Mouse (Mus musculus): ENCODE measurements around the gene Ndufs5. TPM values are rescaled to one million over a fixed set of nuclear protein-coding genes. Genes with fewer than 3 reads are reported as not detected.

Gene Ndufs5
- total and polyA plus RNA-seq, 3 experiments: 155 to 230 TPM; not detected in 1

DNA sequence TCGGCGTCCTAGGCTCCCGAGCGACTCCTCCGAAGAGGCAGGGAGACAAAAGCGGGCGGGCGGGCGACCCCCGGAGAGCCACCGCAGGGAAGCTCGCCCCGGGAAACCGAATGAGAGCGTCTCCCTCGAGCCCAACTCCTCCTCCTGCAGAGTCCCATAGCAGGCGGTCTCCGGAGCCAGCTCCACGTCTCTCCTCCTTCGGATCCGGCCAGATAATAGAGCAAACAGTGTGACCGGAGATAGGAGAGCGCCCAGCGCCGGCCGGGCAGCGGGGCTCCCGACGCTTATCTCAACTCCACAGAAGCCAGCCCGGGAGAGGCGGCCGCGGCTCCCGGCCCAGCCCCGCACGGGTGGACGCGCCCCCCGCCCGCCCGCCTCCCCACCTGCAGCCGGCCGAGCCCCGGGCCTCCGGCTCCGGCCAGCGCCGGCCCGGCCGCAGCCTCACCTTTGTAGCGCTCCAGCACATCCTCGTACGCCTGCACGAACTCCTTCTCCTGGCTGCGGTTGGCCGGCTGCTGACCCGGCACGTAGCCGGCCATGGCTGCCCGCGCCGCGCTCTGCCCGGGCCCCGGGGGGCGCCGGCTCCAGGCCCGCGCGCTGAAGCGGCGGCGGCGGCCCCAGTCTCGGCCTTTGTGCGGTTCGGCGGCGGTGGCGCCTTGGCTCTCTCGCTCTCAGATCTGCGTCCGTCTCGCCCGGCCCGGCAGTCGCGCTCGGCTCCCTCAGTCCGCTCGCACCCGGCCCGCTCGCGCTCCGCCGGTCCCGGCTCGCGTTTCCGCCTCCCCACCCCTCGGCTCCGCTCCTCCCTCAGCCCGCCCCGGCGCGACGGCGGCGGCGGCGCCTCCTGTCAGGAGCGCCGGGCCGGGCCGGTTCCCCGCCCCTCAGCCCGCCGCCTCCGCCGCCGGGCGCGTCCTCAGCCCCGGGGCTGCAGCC lies 53.7 kb downstream of the Ndufs5 start (continued):
- no peak for TF ChIP-seq SIN3A (IDR thresholded peaks at IDR 0.05; ENCODE audit: low read length)
- TF ChIP-seq EP300 (IDR thresholded peaks at IDR 0.05; ENCODE audit: low read depth in 1 of 2, low read length in 2 of 2): peak in 1 of 2 experiments; percentile 37; a peak in 2 of 4 replicates
- no peak for TF ChIP-seq SMC3 (IDR thresholded peaks at IDR 0.05; ENCODE audit: low read depth, low read length)
- no peak for TF ChIP-seq ETS1 (IDR thresholded peaks at IDR 0.05; ENCODE audit: low read depth, low read length)

DNA sequence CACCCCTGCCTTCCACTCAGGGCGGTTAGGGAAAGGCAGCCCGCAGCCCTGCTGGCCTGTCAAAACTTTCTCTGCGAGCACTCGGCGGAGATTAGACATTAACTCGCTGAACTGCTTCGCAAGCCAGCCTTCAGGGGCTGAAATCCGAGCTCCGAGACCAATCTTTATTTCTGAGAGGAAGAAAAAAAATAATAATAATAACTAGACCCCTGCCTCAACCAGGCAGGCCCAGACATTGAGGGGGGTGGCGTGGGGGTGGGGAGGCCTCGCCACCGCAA lies 54.4 kb downstream of the Ndufs5 start:
- peak overlapping the region; percentile 60 to 62; a peak in 3 of 4 replicates for H3K4me3 ChIP-seq (ENCODE audit: control insufficient read depth in 1 of 2, insufficient read depth in 1 of 2, low read depth in 2 of 2, low read length in 2 of 2)
- H3K79me2 ChIP-seq (ENCODE audit: control insufficient read depth, insufficient read depth, low read length, poor library complexity): no peaks in the 10 kb centered on the region
- H3K9me3 ChIP-seq (replicated peaks; ENCODE audit: insufficient read depth, low read length): no peaks in the 10 kb centered on the region
- H3K9ac ChIP-seq (ENCODE audit: control insufficient read depth, low read depth, low read length, poor library complexity, severe bottlenecking): no peak overlapping the region; the same call in 1 of the 2 replicates
- H3K27ac ChIP-seq (ENCODE audit: control insufficient read depth, low read depth, low read length): no peak overlapping the region
- peak; percentile 33 for DNase-seq (ENCODE audit: low read depth, low spot score)
- H3K4me1 ChIP-seq (ENCODE audit: control insufficient read depth in 1 of 2, insufficient read depth in 2 of 2, low read length in 2 of 2): peaks cover 3 to 17% of the 10 kb centered on the region in 2 experiments; a peak in 3 of 4 replicates
- TF ChIP-seq POLR2AphosphoS5 (IDR thresholded peaks at IDR 0.05; ENCODE audit: borderline replicate concordance, low read depth, low read length): no peak
- TF ChIP-seq MEF2A (IDR thresholded peaks at IDR 0.05; ENCODE audit: extremely low read depth, insufficient replicate concordance, low read depth, low read length, poor library complexity, severe bottlenecking): no peak
- TF ChIP-seq UBTF (IDR thresholded peaks at IDR 0.05; ENCODE audit: borderline replicate concordance, insufficient read depth, low read depth, low read length): no peak
- TF ChIP-seq MAFK (IDR thresholded peaks at IDR 0.05; ENCODE audit: borderline replicate concordance, low read depth, low read length): no peak
- TF ChIP-seq KAT2A (conservative IDR thresholded peaks at IDR 0.05; ENCODE audit: low read depth, low read length): no peak
- TF ChIP-seq NELFE (IDR thresholded peaks at IDR 0.05; ENCODE audit: low read depth, low read length): no peak
- no peak for TF ChIP-seq POLR2AphosphoS2 (IDR thresholded peaks at IDR 0.05; ENCODE audit: low read length)
- TF ChIP-seq ZNF384 (IDR thresholded peaks at IDR 0.05; ENCODE audit: low read depth, low read length): no peak
- H3K36me3 ChIP-seq (ENCODE audit: control insufficient read depth in 1 of 2, insufficient read depth in 2 of 2, low read length in 2 of 2): peaks cover 0 to 17% of the 10 kb centered on the region in 2 experiments; a peak in 2 of 4 replicates
- H3K27me3 ChIP-seq (ENCODE audit: control insufficient read depth in 1 of 2, insufficient read depth in 2 of 2, low read length in 2 of 2): no peaks in the 10 kb centered on the region

DNA sequence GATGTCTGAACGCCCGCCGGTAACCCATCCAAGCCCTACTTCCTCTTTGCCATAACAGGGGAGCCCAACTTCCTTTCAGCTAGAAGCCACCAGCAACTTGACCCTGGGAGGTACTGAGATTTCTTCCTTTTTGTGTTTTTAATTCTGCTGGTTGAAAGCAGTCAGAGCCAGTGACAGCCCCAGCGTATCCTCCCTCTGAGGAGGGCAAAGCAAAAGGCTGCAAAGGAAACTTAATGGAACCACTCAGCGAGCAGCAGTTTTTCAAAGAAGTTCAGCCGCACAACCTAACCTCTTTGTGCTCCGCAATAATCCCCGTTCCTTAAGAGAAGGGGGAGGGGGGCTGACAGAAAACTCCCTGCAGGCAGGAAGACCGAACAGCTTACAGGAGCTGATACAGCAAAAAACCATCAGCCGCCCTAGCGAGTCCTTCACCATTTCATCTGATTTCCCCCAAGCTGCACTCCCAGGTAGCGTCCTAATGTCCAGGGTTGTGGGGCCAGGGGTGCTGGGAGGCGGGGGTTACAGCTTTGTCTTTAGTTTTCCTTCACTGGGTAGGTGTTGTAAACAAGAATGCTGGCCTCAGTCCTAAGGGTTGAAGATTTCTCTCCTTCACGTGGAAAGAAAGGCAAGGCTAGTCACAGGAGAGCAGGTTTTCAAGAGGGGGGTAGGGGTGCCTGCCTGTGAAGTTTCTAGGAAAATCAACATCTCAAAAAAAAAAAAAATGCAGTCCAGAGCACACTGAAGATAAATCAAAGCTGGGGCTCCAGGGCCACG lies 54.9 kb downstream of the Ndufs5 start:
- peak; percentile 39 for DNase-seq (ENCODE audit: low read depth, low spot score)
- TF ChIP-seq MXI1 (IDR thresholded peaks at IDR 0.05; ENCODE audit: low read depth, low read length) (no peak), MYB (IDR thresholded peaks at IDR 0.05; ENCODE audit: low read depth, low read length) (no peak), JUND (IDR thresholded peaks at IDR 0.05; ENCODE audit: low read depth, low read length) (no peak), EP300 (IDR thresholded peaks at IDR 0.05; ENCODE audit: low read depth in 1 of 2, low read length in 2 of 2) (no peak), USF2 (IDR thresholded peaks at IDR 0.05; ENCODE audit: borderline replicate concordance in 1 of 2, insufficient read depth in 1 of 2, low read depth in 1 of 2, low read length in 2 of 2) (no peak), MYC (IDR thresholded peaks at IDR 0.05; ENCODE audit: low read depth, low read length) (no peak), MEF2A (IDR thresholded peaks at IDR 0.05; ENCODE audit: extremely low read depth, insufficient replicate concordance, low read depth, low read length, poor library complexity, severe bottlenecking) (no peak)
- peak overlapping the region; percentile 60 to 62; a peak in 3 of 4 replicates for H3K4me3 ChIP-seq (ENCODE audit: control insufficient read depth in 1 of 2, insufficient read depth in 1 of 2, low read depth in 2 of 2, low read length in 2 of 2)
- H3K27me3 ChIP-seq (ENCODE audit: control insufficient read depth in 1 of 2, insufficient read depth in 2 of 2, low read length in 2 of 2): no peaks in the 10 kb centered on the region
- no peak overlapping the region for H3K9ac ChIP-seq (ENCODE audit: control insufficient read depth, low read depth, low read length, poor library complexity, severe bottlenecking)
- peaks cover 3 to 17% of the 10 kb centered on the region in 2 experiments; a peak in 3 of 4 replicates for H3K4me1 ChIP-seq (ENCODE audit: control insufficient read depth in 1 of 2, insufficient read depth in 2 of 2, low read length in 2 of 2)
- peaks cover 0 to 17% of the 10 kb centered on the region in 2 experiments; a peak in 2 of 4 replicates for H3K36me3 ChIP-seq (ENCODE audit: control insufficient read depth in 1 of 2, insufficient read depth in 2 of 2, low read length in 2 of 2)
- H3K79me2 ChIP-seq (ENCODE audit: control insufficient read depth, insufficient read depth, low read length, poor library complexity): no peaks in the 10 kb centered on the region
- H3K9me3 ChIP-seq (replicated peaks; ENCODE audit: insufficient read depth, low read length): no peaks in the 10 kb centered on the region
- H3K27ac ChIP-seq (ENCODE audit: control insufficient read depth, low read depth, low read length): no peak overlapping the region

All from MEL (cell line).